ENCODE assay signal across 14 mouse cellular contexts in genomic region chr6:106503961-106504360, GRCm38 (mm10).
A peak's percentile ranks its signal among the peaks of the same experiment; 100 is the strongest.
DNase-seq lines count a peak whose midpoint lies in the region; ATAC-seq lines count a peak whose summit lies in the region.
"Had no signal": no experiment of that assay in that cellular context is flagged by ENCODE, and none has a peak within 500 bp of the region (broad histone marks: within the 10 kb centered on the region; RNA-seq: fewer than 3 reads in every experiment).

No protein-coding gene starts in this region.

- DNase-seq in neural tube, embryonic 11.5 days (ENCODE audit: low spot score) = no peak
- DNase-seq in neural tube, embryonic 10.5 days (ENCODE audit: extremely low spot score, low spot score) = no peak
- DNase-seq in layer of hippocampus, adult 18-20 months (ENCODE audit: low spot score in 2 of 2) = peak; percentile 32 to 69
- DNase-seq in left cerebral cortex, postnatal 36 days (ENCODE audit: low spot score in 2 of 2) = peak; percentile 31 to 43
- peak; percentile 39 to 63 for DNase-seq in right cerebral cortex, postnatal 36 days (ENCODE audit: low spot score in 2 of 2)
- DNase-seq in heart, adult 9 months (ENCODE audit: low spot score in 2 of 2) = no peak
- no peak for DNase-seq in gastrocnemius, postnatal 4 days (ENCODE audit: low spot score in 2 of 2)
- DNase-seq: cerebellum, postnatal 36 days; kidney, adult 18-20 months; kidney, postnatal 4 days; liver had no signal

- H3K9ac ChIP-seq in neural tube, embryonic 11.5 days (ENCODE audit: low read length) = no peak overlapping the region
- H3K9ac ChIP-seq: hindbrain, embryonic 13.5 days had no signal

- ATAC-seq in neural tube, embryonic 11.5 days (ENCODE audit: insufficient read depth, low FRiP score, low TSS enrichment) = peak; percentile 53; the same call in 1 of the 2 replicates
- no peak for ATAC-seq in monocyte, adult 5-6 weeks (replicated peaks; ENCODE audit: insufficient number of reproducible peaks, low FRiP score, low TSS enrichment, poor library complexity, severe bottlenecking)
- ATAC-seq: CD4-positive, CD25-positive, alpha-beta regulatory T cell, adult 4 months had no signal

- H3K36me3 ChIP-seq in neural tube, embryonic 11.5 days (ENCODE audit: control insufficient read depth, insufficient read depth, low read length) = no peaks in the 10 kb centered on the region
- H3K36me3 ChIP-seq: hindbrain, embryonic 13.5 days had no signal

- H3K4me3 ChIP-seq in neural tube, embryonic 11.5 days (ENCODE audit: low read depth, low read length) = no peak overlapping the region
- H3K4me3 ChIP-seq: hindbrain, embryonic 13.5 days had no signal

- 42% methylated on average over 9 of the region's 9 CpGs for whole genome bisulfite sequencing in neural tube, embryonic 11.5 days

- H3K27ac ChIP-seq in neural tube, embryonic 11.5 days (ENCODE audit: low read depth, low read length) = no peak overlapping the region
- H3K27ac ChIP-seq: hindbrain, embryonic 13.5 days had no signal

- intact Hi-C loops in left cerebral cortex, postnatal 36 days (cut with DNase I) = loop anchor here (5.0 kb wide), 1 partner anchor 37 kb away; no protein-coding TSS in a partner anchor

- H3K27me3 ChIP-seq in neural tube, embryonic 11.5 days (ENCODE audit: control insufficient read depth, insufficient read depth, low read length) = no peaks in the 10 kb centered on the region
- H3K27me3 ChIP-seq: hindbrain, embryonic 13.5 days had no signal

- no peak overlapping the region for H3K4me2 ChIP-seq in neural tube, embryonic 11.5 days (ENCODE audit: low read depth)
- H3K4me2 ChIP-seq: hindbrain, embryonic 13.5 days had no signal

- H3K4me1 ChIP-seq in neural tube, embryonic 11.5 days (ENCODE audit: control insufficient read depth, insufficient read depth, low read length) = peaks cover 4% of the 10 kb centered on the region; the same call in 1 of the 2 replicates

- H3K9me3 ChIP-seq in neural tube, embryonic 11.5 days (ENCODE audit: control insufficient read depth, low read length) = no peaks in the 10 kb centered on the region
- H3K9me3 ChIP-seq: hindbrain, embryonic 13.5 days had no signal

Comparison
In these comparisons a context has a peak if more than half of its experiments do, and no peak if none do; other contexts are left out.
1. DNase-seq: peak in layer of hippocampus, adult 18-20 months (2 of 2), left cerebral cortex, postnatal 36 days (2 of 2) and right cerebral cortex, postnatal 36 days (2 of 2); none in neural tube, embryonic 11.5 days (single experiment), neural tube, embryonic 10.5 days (single experiment), heart, adult 9 months (0 of 2) and gastrocnemius, postnatal 4 days (0 of 2).